Mouse (Mus musculus) G1E (cell line): Measurements from ENCODE around the gene Dlgap1.

ENCODE experiments used
- CTCF ChIP-seq: IDR thresholded peaks from 2 replicates; pipeline ENCODE4 v1.5.1; 2012; ENCODE audit warnings: low read depth, low read length, inconsistent platforms, mixed read lengths
- GATA1 ChIP-seq: IDR thresholded peaks from 2 replicates; pipeline ENCODE4 v1.6.1; 2012; ENCODE audit warnings: borderline replicate concordance, low read length, inconsistent platforms, mixed read lengths
- TAL1 ChIP-seq: conservative IDR thresholded peaks from 2 replicates; pipeline ENCODE4 v1.6.1; 2012; ENCODE audit warnings: low read depth, low read length, inconsistent platforms, mixed read lengths

DNA sequence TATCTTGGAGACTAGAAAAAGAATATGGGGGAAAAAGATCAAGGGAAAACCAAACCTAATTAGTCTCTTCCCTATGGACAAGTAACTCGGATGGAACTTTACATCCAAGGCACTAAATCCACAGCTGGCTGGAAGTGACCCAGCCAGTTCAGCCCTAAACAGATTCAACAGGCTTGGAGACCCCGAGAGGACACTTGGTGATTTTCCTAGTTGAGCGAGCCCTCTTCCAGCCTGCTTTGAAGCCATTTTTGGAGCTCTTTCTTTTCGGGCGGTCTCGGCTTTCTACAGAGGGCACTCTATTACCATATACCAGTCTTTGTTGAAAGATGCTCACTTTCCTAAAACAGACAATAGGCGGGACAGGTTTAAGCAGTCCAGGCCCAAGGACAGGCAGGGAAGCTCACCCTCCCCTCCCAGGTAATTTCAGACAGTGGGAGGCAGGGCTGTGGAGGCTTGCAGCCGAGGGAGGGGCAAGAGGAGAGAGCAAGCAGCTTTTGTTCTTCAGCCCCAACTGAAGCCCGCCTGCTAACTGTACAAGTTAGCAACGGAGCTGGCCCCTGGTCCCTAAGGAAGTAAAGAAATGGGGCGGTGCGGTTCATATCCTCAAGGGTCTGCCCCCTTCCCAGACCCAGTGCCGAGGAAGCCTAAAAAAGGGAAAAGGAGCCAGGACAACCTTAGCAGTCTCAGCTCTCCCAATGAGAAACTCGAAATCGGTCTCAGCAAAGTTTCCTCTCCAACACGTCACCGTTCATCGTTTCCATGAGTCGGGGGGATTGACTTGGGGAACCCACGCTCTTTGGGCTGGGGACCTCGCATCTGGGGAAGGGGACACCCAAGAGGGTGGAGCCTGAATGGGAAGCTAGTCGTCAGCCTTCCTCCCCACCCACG lies 879.9 kb downstream of the Dlgap1 start:
- TF ChIP-seq CTCF, result no peak
- TF ChIP-seq GATA1, result no peak
- no peak for TF ChIP-seq TAL1
